Mouse (Mus musculus) limb, embryonic 14.5 days (tissue): ENCODE data around the gene Gm826. TPM values are rescaled to one million over a fixed set of nuclear protein-coding genes. Genes with fewer than 3 reads are reported as not detected.

Experiments used
- ATAC-seq: fragments of 200-750 bp; cut with Nextera tagmentation; 2 replicates; pipeline ENCODE4 v1.8.0; 2017; ENCODE audit warnings: low read depth, moderate number of reproducible peaks, moderate TSS enrichment; ENCODE audit not compliant: low FRiP score
- DNase-seq: peaks from one replicate; pipeline ENCODE4 v3.0.0-alpha.2; 2015; ENCODE audit warnings: low spot score
- H3K27ac ChIP-seq: fragments of 300-500 bp; sonication (generic); replicated peaks from 2 replicates; pipeline ENCODE4 v1.5.1; 2014; ENCODE audit warnings: low read depth, mild to moderate bottlenecking, low read length, moderate library complexity, mixed read lengths
- H3K27me3 ChIP-seq: fragments of 300-500 bp; sonication (generic); 2 replicates; pipeline ENCODE4 v1.6.1; 2014; ENCODE audit warnings: low read length, mixed read lengths; ENCODE audit not compliant: control insufficient read depth, insufficient read depth
- H3K36me3 ChIP-seq: fragments of 300-500 bp; sonication (generic); 2 replicates; pipeline ENCODE4 v1.6.1; 2014; ENCODE audit warnings: mild to moderate bottlenecking, low read length, moderate library complexity, mixed read lengths; ENCODE audit not compliant: control insufficient read depth, insufficient read depth
- H3K4me1 ChIP-seq: fragments of 300-500 bp; sonication (generic); 2 replicates; pipeline ENCODE4 v1.6.1; 2014; ENCODE audit warnings: antibody characterized with exemption, low read length, mixed read lengths; ENCODE audit not compliant: control insufficient read depth, insufficient read depth
- H3K4me2 ChIP-seq: fragments of 300-500 bp; sonication (generic); replicated peaks from 2 replicates; pipeline ENCODE4 v1.6.1; 2014; ENCODE audit warnings: low read depth, mild to moderate bottlenecking, low read length, moderate library complexity; ENCODE audit not compliant: severe bottlenecking
- H3K4me3 ChIP-seq: fragments of 300-500 bp; sonication (generic); replicated peaks from 2 replicates; pipeline ENCODE4 v1.5.1; 2014; ENCODE audit warnings: low read length
- H3K9ac ChIP-seq: fragments of 300-500 bp; sonication (generic); 2 replicates; pipeline ENCODE4 v1.6.1; 2014; ENCODE audit warnings: mild to moderate bottlenecking, low read depth, low read length, moderate library complexity; ENCODE audit not compliant: severe bottlenecking
- H3K9me3 ChIP-seq: fragments of 300-500 bp; sonication (generic); 2 replicates; pipeline ENCODE4 v1.6.1; 2016; ENCODE audit warnings: low read length; ENCODE audit not compliant: control insufficient read depth
- POLR2A ChIP-seq: fragments of 200-500 bp; IDR thresholded peaks from 2 replicates; pipeline ENCODE4 v1.8.0; 2012; ENCODE audit warnings: inconsistent platforms, mild to moderate bottlenecking, moderate library complexity, borderline replicate concordance; ENCODE audit not compliant: insufficient read depth, insufficient read length; ENCODE audit errors: extremely low read depth
- WGBS: fragments of 180-500 bp; shearing (Covaris S2); extraction: QIAGEN DNeasy Blood & Tissue Kit; methylation state at CpG from one replicate; pipeline ENCODE4 v1.1.7; 2014; 5-methylcytosine and 5-hydroxymethylcytosine counted together
- polyA plus RNA-seq, 2 experiments: library from polyadenylated mRNA; depleted of rRNA in 1 of 2; stranded (reverse) in 1 of 2; unstranded in 1 of 2; fragments of >200 nt; fragmentation: Nextera tagmentation in 1 of 2; extraction: Ambion mirVana in 1 of 2; gene quantifications; 2 replicates each; pipeline versions ENCODE4 v1.2.1 to v1.2.3; 2012 to 2014

Gene Gm826
- polyA plus RNA-seq, 2 experiments = 0.29 to 0.32 TPM

DNA sequence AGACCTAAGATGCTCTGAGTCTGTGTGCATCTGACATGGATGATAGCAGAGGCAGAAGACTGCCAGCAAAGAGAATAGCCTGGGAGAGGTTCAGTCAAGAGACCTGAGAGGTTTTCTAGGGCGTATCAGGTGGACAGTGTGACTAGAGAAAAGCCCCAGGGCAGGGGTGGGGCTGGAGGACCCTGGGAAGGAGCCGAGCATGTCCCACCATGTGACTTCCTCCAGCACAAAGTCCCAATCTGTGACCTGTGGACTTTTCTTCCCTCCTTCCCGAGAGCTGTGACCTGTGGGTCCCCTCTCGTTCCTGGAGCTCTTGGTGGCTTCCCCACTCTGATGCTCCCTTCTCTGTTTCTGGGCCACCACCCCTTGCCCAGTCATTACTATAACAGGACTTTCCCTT, 6.2 kb upstream of the Gm826 start:
- Histone ChIP-seq H3K4me1 (no peaks in the 10 kb centered on the region), H3K9me3 (no peaks in the 10 kb centered on the region), H3K4me3 (no peak overlapping the region), H3K27me3 (no peaks in the 10 kb centered on the region), H3K4me2 (no peak overlapping the region), H3K27ac (no peak overlapping the region), H3K36me3 (no peaks in the 10 kb centered on the region), H3K9ac (no peak overlapping the region)
- no peak for DNase-seq
- 53% methylated on average over 3 of the region's 4 CpGs for WGBS
- no peak for ATAC-seq
- no peak for TF ChIP-seq POLR2A

- H3K9me3 ChIP-seq = no peaks in the 10 kb centered on the region
- H3K27me3 ChIP-seq = no peaks in the 10 kb centered on the region
- no peak for ATAC-seq
- no peak overlapping the region for H3K4me2 ChIP-seq
- WGBS = 93% methylated on average over 5 of the region's 5 CpGs
- no peak overlapping the region for H3K27ac ChIP-seq
- no peak for DNase-seq
- no peaks in the 10 kb centered on the region for H3K36me3 ChIP-seq
- no peak overlapping the region for H3K4me3 ChIP-seq
- H3K4me1 ChIP-seq = no peaks in the 10 kb centered on the region
- TF ChIP-seq POLR2A = no peak
- H3K9ac ChIP-seq = no peak overlapping the region
Observed at GRCm38 (mm10) chr2:160339595-160339994, 5.6 kb upstream of the Gm826 start.

DNA sequence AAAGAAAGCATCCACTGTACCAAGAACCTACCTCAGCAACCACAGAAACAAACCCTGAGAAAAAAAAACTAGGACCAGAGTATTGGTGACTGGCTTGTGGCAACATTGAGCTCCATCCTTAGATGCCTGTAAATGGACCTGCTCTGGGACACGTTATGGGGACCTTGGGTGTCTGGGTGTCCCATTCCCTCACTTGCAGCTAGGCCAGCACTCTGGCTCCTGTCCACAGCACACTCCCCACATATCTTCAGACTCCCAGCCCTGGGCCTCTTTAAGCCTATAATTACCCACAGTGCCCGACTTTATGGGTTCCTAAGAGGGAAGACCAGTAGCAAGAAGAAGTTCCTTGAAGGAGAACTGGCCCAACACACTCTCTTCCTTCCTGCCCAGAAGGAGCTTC, 2.1 kb upstream of the Gm826 start:
- H3K27me3 ChIP-seq = no peaks in the 10 kb centered on the region; the same call in 1 of the 2 replicates

DNA sequence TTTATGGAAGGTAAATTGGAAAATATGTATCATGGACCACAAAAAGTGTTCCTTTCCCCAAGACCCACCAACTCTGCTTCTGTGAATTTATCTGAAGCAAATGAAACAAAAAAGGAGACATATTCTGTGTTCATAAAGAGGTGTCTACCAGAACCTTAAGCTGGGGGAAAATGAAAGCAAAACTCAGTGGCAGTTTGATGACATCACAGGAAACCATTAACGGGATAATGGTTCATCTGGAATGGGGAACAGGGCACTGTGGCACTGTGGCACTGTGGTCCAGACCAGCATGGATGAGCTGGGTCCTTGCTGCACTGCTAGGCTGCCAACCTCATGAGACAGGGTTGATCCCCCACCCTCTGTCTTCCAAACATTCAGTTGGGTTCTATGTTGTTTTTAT, 1.1 kb upstream of the Gm826 start:
- Histone ChIP-seq H3K9me3 (no peaks in the 10 kb centered on the region), H3K4me1 (no peaks in the 10 kb centered on the region), H3K36me3 (no peaks in the 10 kb centered on the region), H3K4me2 (no peak overlapping the region), H3K27ac (no peak overlapping the region), H3K27me3 (no peaks in the 10 kb centered on the region; the same call in 1 of the 2 replicates), H3K4me3 (no peak overlapping the region), H3K9ac (no peak overlapping the region)
- DNase-seq (no peak), ATAC-seq (no peak)
- 54% methylated on average over 1 of the region's 1 CpGs for WGBS
- TF ChIP-seq POLR2A = no peak

More for the DNA sequence above, 2.1 kb upstream of the Gm826 start:
- ATAC-seq (no peak), DNase-seq (no peak)
- Histone ChIP-seq H3K4me2 (no peak overlapping the region), H3K9ac (no peak overlapping the region), H3K4me1 (no peaks in the 10 kb centered on the region), H3K4me3 (no peak overlapping the region), H3K9me3 (no peaks in the 10 kb centered on the region), H3K27ac (no peak overlapping the region), H3K36me3 (no peaks in the 10 kb centered on the region)
- no peak for TF ChIP-seq POLR2A
- WGBS = 33% methylated on average over 2 of the region's 2 CpGs

- no peak for DNase-seq
- WGBS = 73% methylated on average over 12 of the region's 12 CpGs
- no peak for ATAC-seq
Observed at GRCm38 (mm10) chr2:160332516-160333325, 1.2 kb downstream of the Gm826 start.

GRCm38 (mm10) chr2:160328886-160329285, 5.1 kb downstream of the Gm826 start:
- no peak for TF ChIP-seq POLR2A
- no peak overlapping the region for H3K9ac ChIP-seq
- H3K9me3 ChIP-seq = no peaks in the 10 kb centered on the region
- H3K4me2 ChIP-seq = no peak overlapping the region
- DNase-seq (no peak), ATAC-seq (no peak)
- WGBS = 38% methylated on average over 9 of the region's 9 CpGs
- no peaks in the 10 kb centered on the region; the same call in 1 of the 2 replicates for H3K27me3 ChIP-seq
- H3K4me1 ChIP-seq = no peaks in the 10 kb centered on the region
- H3K27ac ChIP-seq = no peak overlapping the region
- H3K36me3 ChIP-seq = no peaks in the 10 kb centered on the region
- no peak overlapping the region for H3K4me3 ChIP-seq

More at GRCm38 (mm10) chr2:160332516-160333325, 1.2 kb downstream of the Gm826 start:
- no peaks in the 10 kb centered on the region for H3K9me3 ChIP-seq
- no peaks in the 10 kb centered on the region for H3K4me1 ChIP-seq
- H3K36me3 ChIP-seq = no peaks in the 10 kb centered on the region
- H3K4me3 ChIP-seq = no peak overlapping the region
- no peak for TF ChIP-seq POLR2A
- no peaks in the 10 kb centered on the region; the same call in 1 of the 2 replicates for H3K27me3 ChIP-seq
- no peak overlapping the region for H3K9ac ChIP-seq
- H3K4me2 ChIP-seq = no peak overlapping the region
- no peak overlapping the region for H3K27ac ChIP-seq
